Mouse (Mus musculus): Measurements from ENCODE around the gene Kncn.

DNA sequence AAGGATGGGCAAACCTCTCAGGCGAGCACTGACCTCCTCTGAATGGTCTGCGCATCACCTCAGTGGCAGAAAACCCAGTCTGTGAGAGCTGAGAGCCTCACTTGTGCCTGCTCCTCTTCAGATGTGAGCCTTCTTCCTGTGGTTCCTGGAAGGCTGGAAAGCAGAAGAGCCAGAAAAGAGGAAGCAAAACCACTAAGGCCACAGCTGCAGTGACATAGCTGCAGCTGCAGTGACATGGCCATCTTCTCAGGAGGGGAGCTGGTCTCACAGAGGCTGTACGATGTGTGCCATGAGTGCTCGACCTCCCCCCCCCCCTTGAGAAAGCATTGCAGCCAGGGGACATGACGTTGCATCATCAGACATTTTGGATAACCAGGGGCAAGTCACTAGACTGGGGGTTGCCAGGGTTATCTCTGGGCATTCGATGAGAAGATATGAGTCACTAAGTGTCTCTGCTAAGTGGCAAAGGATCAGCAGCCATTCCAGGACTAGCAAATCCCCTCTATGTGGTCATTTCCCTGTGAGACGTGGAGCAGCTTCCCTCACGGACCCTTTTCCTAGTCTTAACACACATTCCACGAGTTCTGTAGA, 26.8 kb upstream of the Kncn start:
- TF ChIP-seq CTCF (conservative IDR thresholded peaks at IDR 0.05; ENCODE audit: insufficient read depth, insufficient read length, low read depth, low read length) (no peak), POLR2A (IDR thresholded peaks at IDR 0.05; ENCODE audit: low read depth, low read length) (no peak)

Measured in kidney, adult 2 months (tissue).